Mouse (Mus musculus): Measurements from ENCODE around the gene Grik3.

GRCm38 (mm10) chr4:125525266-125525665 is 34.8 kb downstream of the Grik3 start:
- TF ChIP-seq EP300 (IDR thresholded peaks at IDR 0.05; ENCODE audit: low read length) (no peak), CTCF (conservative IDR thresholded peaks at IDR 0.05 in 1 of 2, IDR thresholded peaks at IDR 0.05 in 1 of 2; ENCODE audit: low read depth in 2 of 2, low read length in 2 of 2) (no peak), MYC (IDR thresholded peaks at IDR 0.05; ENCODE audit: low read depth, low read length) (no peak), UBTF (IDR thresholded peaks at IDR 0.05; ENCODE audit: low read depth, low read length) (no peak), KAT2A (IDR thresholded peaks at IDR 0.05; ENCODE audit: insufficient replicate concordance, low read length) (no peak), POLR2A (IDR thresholded peaks at IDR 0.05; ENCODE audit: low read depth, low read length) (no peak), POLR2AphosphoS2 (IDR thresholded peaks at IDR 0.05; ENCODE audit: low read depth, low read length) (no peak), SMC3 (IDR thresholded peaks at IDR 0.05; ENCODE audit: low read depth, low read length) (no peak), BHLHE40 (IDR thresholded peaks at IDR 0.05; ENCODE audit: low read depth, low read length) (no peak), USF1 (IDR thresholded peaks at IDR 0.05; ENCODE audit: low read depth, low read length) (no peak)

Measured in CH12.LX (cell line).